Mouse (Mus musculus) MEL (cell line): Measurements from ENCODE around the gene Maml2. TPM values are rescaled to one million over a fixed set of nuclear protein-coding genes. Genes with fewer than 3 reads are reported as not detected.

Experiments
- DNase-seq: peaks from one replicate; pipeline ENCODE4 v3.0.0; 2011; ENCODE audit warnings: low read depth, low spot score
- H3K27ac ChIP-seq: 2 replicates; pipeline ENCODE4 v1.5.1; 2012; ENCODE audit warnings: low read depth, mild to moderate bottlenecking, control low read depth, low read length, moderate library complexity; ENCODE audit not compliant: control insufficient read depth
- H3K27me3 ChIP-seq, 2 experiments: fragments of 150-350 bp in 1 of 2; sonication (generic) in 1 of 2; 2 replicates each; pipeline ENCODE4 v1.6.1; 2012; ENCODE audit warnings: low read length in 2 of 2, mild to moderate bottlenecking in 2 of 2, improper control_type of control experiment in 1 of 2, moderate library complexity in 1 of 2; ENCODE audit not compliant: insufficient read depth in 2 of 2, control insufficient read depth in 1 of 2
- H3K36me3 ChIP-seq, 2 experiments: 2 replicates each; pipeline ENCODE4 v1.6.1; 2012 to 2014; ENCODE audit warnings: low read length in 2 of 2, improper control_type of control experiment in 1 of 2, inconsistent platforms in 1 of 2, mild to moderate bottlenecking in 1 of 2; ENCODE audit not compliant: insufficient read depth in 2 of 2, control insufficient read depth in 1 of 2
- H3K4me1 ChIP-seq, 2 experiments: fragments of 150-350 bp in 1 of 2; sonication (generic) in 1 of 2; 2 replicates each; pipeline ENCODE4 v1.6.1; 2012; ENCODE audit warnings: low read length in 2 of 2, improper control_type of control experiment in 1 of 2, mild to moderate bottlenecking in 1 of 2; ENCODE audit not compliant: insufficient read depth in 2 of 2, control insufficient read depth in 1 of 2
- H3K4me3 ChIP-seq, 2 experiments: fragments of 150-350 bp in 1 of 2; sonication (generic) in 1 of 2; 2 replicates each; pipeline ENCODE4 v1.5.1; 2012; ENCODE audit warnings: low read depth in 2 of 2, low read length in 2 of 2, mild to moderate bottlenecking in 2 of 2, moderate library complexity in 2 of 2, control low read depth in 1 of 2, improper control_type of control experiment in 1 of 2; ENCODE audit not compliant: control insufficient read depth in 1 of 2, insufficient read depth in 1 of 2
- H3K79me2 ChIP-seq: 2 replicates; pipeline ENCODE4 v1.6.1; 2012; ENCODE audit warnings: mild to moderate bottlenecking, low read length, moderate library complexity; ENCODE audit not compliant: control insufficient read depth, poor library complexity, insufficient read depth
- H3K9ac ChIP-seq: 2 replicates; pipeline ENCODE4 v1.6.1; 2012; ENCODE audit warnings: low read depth, mild to moderate bottlenecking, control low read depth, low read length, moderate library complexity; ENCODE audit not compliant: control insufficient read depth, poor library complexity, severe bottlenecking
- H3K9me3 ChIP-seq: fragments of 150-350 bp; sonication (generic); replicated peaks from 2 replicates; pipeline ENCODE4 v1.6.1; 2012; ENCODE audit warnings: mild to moderate bottlenecking, low read length, improper control_type of control experiment, moderate library complexity; ENCODE audit not compliant: insufficient read depth
- CHD2 ChIP-seq: IDR thresholded peaks from 2 replicates; pipeline ENCODE4 v1.6.1; 2011; ENCODE audit warnings: low read length, improper control_type of control experiment
- CTCF ChIP-seq, 3 experiments: IDR thresholded peaks in 2 of 3; conservative IDR thresholded peaks in 1 of 3; 2 replicates each; pipeline ENCODE4 v1.5.1; 2011 to 2012; ENCODE audit warnings: low read length in 3 of 3, low read depth in 2 of 3, mild to moderate bottlenecking in 2 of 3, improper control_type of control experiment in 1 of 3, inconsistent platforms in 1 of 3, mixed read lengths in 1 of 3, moderate library complexity in 1 of 3; ENCODE audit not compliant: control insufficient read depth in 1 of 3, insufficient read depth in 1 of 3, poor library complexity in 1 of 3, severe bottlenecking in 1 of 3
- ETS1 ChIP-seq: IDR thresholded peaks from 2 replicates; pipeline ENCODE4 v1.6.1; 2012; ENCODE audit warnings: low read depth, mild to moderate bottlenecking, inconsistent platforms, low read length, improper control_type of control experiment, moderate library complexity
- GABPA ChIP-seq: IDR thresholded peaks from 2 replicates; pipeline ENCODE4 v1.6.1; 2012; ENCODE audit warnings: low read depth, mild to moderate bottlenecking, inconsistent platforms, low read length, improper control_type of control experiment, moderate library complexity
- GATA1 ChIP-seq: IDR thresholded peaks from 2 replicates; pipeline ENCODE4 v1.6.1; 2011; ENCODE audit warnings: low read depth, low read length, improper control_type of control experiment
- HCFC1 ChIP-seq: IDR thresholded peaks from 2 replicates; pipeline ENCODE4 v1.6.1; 2012; ENCODE audit warnings: low read depth, mild to moderate bottlenecking, inconsistent platforms, low read length, improper control_type of control experiment, moderate library complexity
- KAT2A ChIP-seq: conservative IDR thresholded peaks from 2 replicates; pipeline ENCODE4 v1.6.1; 2012; ENCODE audit warnings: low read depth, low read length, improper control_type of control experiment, inconsistent platforms
- MAFK ChIP-seq: IDR thresholded peaks from 2 replicates; pipeline ENCODE4 v1.6.1; 2011; ENCODE audit warnings: low read depth, mild to moderate bottlenecking, low read length, improper control_type of control experiment, borderline replicate concordance
- MAX ChIP-seq: IDR thresholded peaks from 2 replicates; pipeline ENCODE4 v1.6.1; 2011; ENCODE audit warnings: low read length, improper control_type of control experiment
- MAZ ChIP-seq: IDR thresholded peaks from 2 replicates; pipeline ENCODE4 v1.6.1; 2012; ENCODE audit warnings: low read depth, mild to moderate bottlenecking, inconsistent platforms, low read length, improper control_type of control experiment
- MXI1 ChIP-seq: IDR thresholded peaks from 2 replicates; pipeline ENCODE4 v1.6.1; 2011; ENCODE audit warnings: mild to moderate bottlenecking, low read depth, low read length, improper control_type of control experiment
- NELFE ChIP-seq: IDR thresholded peaks from 2 replicates; pipeline ENCODE4 v1.6.1; 2011; ENCODE audit warnings: low read depth, low read length, improper control_type of control experiment
- POLR2A ChIP-seq, 2 experiments: IDR thresholded peaks; 2 replicates each; pipeline ENCODE4 v1.6.1; 2011 to 2012; ENCODE audit warnings: low read length in 2 of 2, mild to moderate bottlenecking in 2 of 2, control low read depth in 1 of 2, improper control_type of control experiment in 1 of 2, low read depth in 1 of 2, moderate library complexity in 1 of 2; ENCODE audit not compliant: control insufficient read depth in 1 of 2, insufficient read depth in 1 of 2, poor library complexity in 1 of 2
- POLR2AphosphoS2 ChIP-seq: IDR thresholded peaks from 2 replicates; pipeline ENCODE4 v1.6.1; 2011; ENCODE audit warnings: low read length, improper control_type of control experiment
- RAD21 ChIP-seq: IDR thresholded peaks from 2 replicates; pipeline ENCODE4 v1.6.1; 2011; ENCODE audit warnings: mild to moderate bottlenecking, low read depth, low read length, improper control_type of control experiment
- SIN3A ChIP-seq: IDR thresholded peaks from 2 replicates; pipeline ENCODE4 v1.6.1; 2012; ENCODE audit warnings: low read length, improper control_type of control experiment, inconsistent platforms
- SMC3 ChIP-seq: IDR thresholded peaks from 2 replicates; pipeline ENCODE4 v1.6.1; 2011; ENCODE audit warnings: low read depth, low read length, improper control_type of control experiment
- TAL1 ChIP-seq: IDR thresholded peaks from 2 replicates; pipeline ENCODE4 v1.6.1; 2012; ENCODE audit warnings: mild to moderate bottlenecking, inconsistent platforms, low read length, moderate library complexity, mixed read lengths
- TBP ChIP-seq: IDR thresholded peaks from 2 replicates; pipeline ENCODE4 v1.8.0; 2011; ENCODE audit warnings: low read depth, low read length, improper control_type of control experiment
- ZKSCAN1 ChIP-seq: IDR thresholded peaks from 2 replicates; pipeline ENCODE4 v1.6.1; 2012; ENCODE audit warnings: low read depth, mild to moderate bottlenecking, inconsistent platforms, low read length, improper control_type of control experiment, moderate library complexity
- ZMIZ1 ChIP-seq: IDR thresholded peaks from 2 replicates; pipeline ENCODE4 v1.6.1; 2012; ENCODE audit warnings: low read depth, mild to moderate bottlenecking, inconsistent platforms, low read length, improper control_type of control experiment, moderate library complexity
- polyA plus RNA-seq, 2 experiments: library from polyadenylated mRNA; stranded (reverse) in 1 of 2; unstranded in 1 of 2; fragments of >175 nt in 1 of 2; fragments of >200 nt in 1 of 2; gene quantifications; 2 replicates each; pipeline versions ENCODE4 v1.2.1 to v1.2.4; 2012; ENCODE audit warnings: low replicate concordance in 2 of 2, low read depth in 1 of 2; ENCODE audit not compliant: insufficient read length in 2 of 2, insufficient read depth in 1 of 2, missing spikeins in 1 of 2
- total RNA-seq: library from RNA; depleted of rRNA; stranded (reverse); fragments of 300-350 nt; gene quantifications from 2 replicates; pipeline ENCODE4 v1.2.3, GENCODE M21; 2012

The Maml2 gene
- total and polyA plus RNA-seq, 3 experiments, result 0.08 to 0.47 TPM; not detected in 1

- Histone ChIP-seq H3K27me3 (no peaks in the 10 kb centered on the region; a peak in 1 of 4 replicates), H3K4me1 (no peaks in the 10 kb centered on the region)
Measured at GRCm38 (mm10) chr9:13574913-13575312, 277.2 kb downstream of the Maml2 start.

GRCm38 (mm10) chr9:13577150-13577549 lies 279.4 kb downstream of the Maml2 start:
- Histone ChIP-seq H3K9me3 (no peaks in the 10 kb centered on the region), H3K4me3 (no peak overlapping the region), H3K9ac (no peak overlapping the region)
- TF ChIP-seq MAZ (no peak), ETS1 (no peak), NELFE (no peak), GATA1 (no peak), GABPA (no peak)
- TF ChIP-seq, all 39 proteins: peak for 0
- Histone ChIP-seq H3K27ac (no peak overlapping the region), H3K79me2 (no peaks in the 10 kb centered on the region), H3K36me3 (no peaks in the 10 kb centered on the region), H3K4me1 (no peaks in the 10 kb centered on the region), H3K27me3 (peaks cover 0 to under 1% of the 10 kb centered on the region in 2 experiments; a peak in 1 of 4 replicates)
- DNase-seq, result no peak

More at GRCm38 (mm10) chr9:13574913-13575312, 277.2 kb downstream of the Maml2 start:
- DNase-seq, result no peak
- no peak overlapping the region for H3K9ac ChIP-seq
- no peak overlapping the region for H3K27ac ChIP-seq
- H3K9me3 ChIP-seq, result no peaks in the 10 kb centered on the region
- TF ChIP-seq POLR2AphosphoS2 (no peak), GABPA (no peak), TAL1 (no peak), MXI1 (no peak), ZKSCAN1 (no peak), MAZ (no peak), CTCF (IDR thresholded peaks at IDR 0.05 in 2 of 3, conservative IDR thresholded peaks at IDR 0.05 in 1 of 3; ENCODE audit: control insufficient read depth in 1 of 3, insufficient read depth in 1 of 3, low read depth in 2 of 3, low read length in 3 of 3, poor library complexity in 1 of 3, severe bottlenecking in 1 of 3) (no peak)
- H3K79me2 ChIP-seq, result no peaks in the 10 kb centered on the region
- no peaks in the 10 kb centered on the region for H3K36me3 ChIP-seq
- no peak overlapping the region for H3K4me3 ChIP-seq

GRCm38 (mm10) chr9:13581184-13581583 lies 283.4 kb downstream of the Maml2 start:
- no peak overlapping the region for H3K9ac ChIP-seq
- TF ChIP-seq POLR2AphosphoS2, result no peak
- no peak for TF ChIP-seq TAL1
- no peak for TF ChIP-seq SMC3
- TF ChIP-seq KAT2A, result no peak
- TF ChIP-seq ZKSCAN1, result no peak
- TF ChIP-seq CHD2, result no peak
- no peak for TF ChIP-seq MAX
- TF ChIP-seq ZMIZ1, result no peak
- no peak for TF ChIP-seq POLR2A (IDR thresholded peaks at IDR 0.05; ENCODE audit: control insufficient read depth in 1 of 2, insufficient read depth in 1 of 2, low read depth in 1 of 2, low read length in 2 of 2, poor library complexity in 1 of 2)
- no peak for TF ChIP-seq SIN3A
- TF ChIP-seq HCFC1, result no peak
- TF ChIP-seq NELFE, result no peak
- TF ChIP-seq TBP, result no peak
- TF ChIP-seq RAD21, result no peak
- TF ChIP-seq MAFK, result no peak
- H3K36me3 ChIP-seq, result no peaks in the 10 kb centered on the region
- no peaks in the 10 kb centered on the region for H3K79me2 ChIP-seq
- H3K4me3 ChIP-seq, result no peak overlapping the region
- no peaks in the 10 kb centered on the region for H3K4me1 ChIP-seq
- H3K9me3 ChIP-seq, result no peaks in the 10 kb centered on the region
- no peak for DNase-seq
- H3K27ac ChIP-seq, result no peak overlapping the region
- peaks cover 2 to 4% of the 10 kb centered on the region in 2 experiments; a peak in 3 of 4 replicates for H3K27me3 ChIP-seq
